Mouse (Mus musculus) neural tube, embryonic 15.5 days (tissue): ENCODE data around the gene Zan. TPM values are rescaled to one million over a fixed set of nuclear protein-coding genes. Genes with fewer than 3 reads are reported as not detected.
A peak's percentile ranks its signal among the peaks of the same experiment; 100 is the strongest.

Source experiments
- ATAC-seq: fragments of 200-750 bp; cut with Nextera tagmentation; 2 replicates; pipeline ENCODE4 v1.8.0; 2017; ENCODE audit warnings: mild to moderate bottlenecking, moderate TSS enrichment, moderate library complexity; ENCODE audit not compliant: low FRiP score
- H3K27ac ChIP-seq: fragments of 300-500 bp; sonication (generic); replicated peaks from 2 replicates; pipeline ENCODE4 v1.5.1; 2015; ENCODE audit warnings: mild to moderate bottlenecking, inconsistent platforms
- H3K27me3 ChIP-seq: fragments of 300-500 bp; sonication (generic); replicated peaks from 2 replicates; pipeline ENCODE4 v1.6.1; 2015; ENCODE audit warnings: inconsistent platforms
- H3K36me3 ChIP-seq: fragments of 300-500 bp; sonication (generic); 2 replicates; pipeline ENCODE4 v1.6.1; 2015; ENCODE audit warnings: inconsistent platforms
- H3K4me1 ChIP-seq: fragments of 300-500 bp; sonication (generic); 2 replicates; pipeline ENCODE4 v1.6.1; 2015; ENCODE audit warnings: inconsistent platforms
- H3K4me2 ChIP-seq: fragments of 300-500 bp; sonication (generic); 2 replicates; pipeline ENCODE4 v1.6.1; 2015; ENCODE audit warnings: inconsistent platforms, mild to moderate bottlenecking, moderate library complexity
- H3K4me3 ChIP-seq: fragments of 300-500 bp; sonication (generic); replicated peaks from 2 replicates; pipeline ENCODE4 v1.5.1; 2015; ENCODE audit warnings: mild to moderate bottlenecking, inconsistent platforms
- H3K9ac ChIP-seq: fragments of 300-500 bp; sonication (generic); replicated peaks from 2 replicates; pipeline ENCODE4 v1.6.1; 2015; ENCODE audit warnings: mild to moderate bottlenecking, inconsistent platforms
- H3K9me3 ChIP-seq: fragments of 300-500 bp; sonication (generic); replicated peaks from 2 replicates; pipeline ENCODE4 v1.6.1; 2016; ENCODE audit warnings: inconsistent platforms
- WGBS: fragments of 180-500 bp; shearing (Covaris S2); methylation state at CpG from one replicate; pipeline ENCODE4 v1.1.7; 2015; ENCODE audit warnings: mixed read lengths; 5-methylcytosine and 5-hydroxymethylcytosine counted together
- polyA plus RNA-seq: library from polyadenylated mRNA; unstranded; fragments of >200 nt; fragmentation: Nextera tagmentation; extraction: Ambion mirVana; gene quantifications from 2 replicates; pipeline ENCODE4 v1.2.1, GENCODE M21; 2015

Gene Zan
- polyA plus RNA-seq, 1 experiment from 2014 or later = 0.22 TPM

- no peaks in the 10 kb centered on the region for H3K36me3 ChIP-seq
- H3K27ac ChIP-seq = no peak overlapping the region
- no peak overlapping the region for H3K9ac ChIP-seq
- H3K27me3 ChIP-seq = no peaks in the 10 kb centered on the region
- no peak overlapping the region for H3K4me2 ChIP-seq
- 52% methylated on average over 4 of the region's 4 CpGs for WGBS
- peaks cover 6% of the 10 kb centered on the region for H3K4me1 ChIP-seq
- no peak overlapping the region for H3K4me3 ChIP-seq
- no peaks in the 10 kb centered on the region for H3K9me3 ChIP-seq
- no peak for ATAC-seq
These were observed 14.7 kb upstream of the Zan start for GRCm38 (mm10) chr5:137491559-137491958.

DNA sequence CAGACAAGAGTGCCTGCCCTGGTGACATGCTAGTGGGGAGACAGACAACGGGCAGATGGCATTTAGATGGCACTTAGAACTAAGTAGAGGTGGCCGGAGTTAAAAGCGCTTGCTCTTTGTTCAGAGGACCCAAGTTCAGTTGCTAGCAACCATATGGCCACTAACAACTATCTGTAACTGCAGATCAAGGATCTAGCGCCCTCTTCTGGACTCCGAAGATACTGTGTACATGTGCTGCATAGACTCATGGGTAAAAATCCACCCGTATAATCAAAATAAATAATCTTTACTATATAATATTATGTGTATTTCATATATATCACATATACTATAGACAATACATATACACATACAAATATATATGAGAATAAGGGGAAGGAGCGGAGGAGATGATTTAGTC lies 10.8 kb upstream of the Zan start:
- ATAC-seq = no peak
- H3K9ac ChIP-seq = no peak overlapping the region
- no peak overlapping the region for H3K27ac ChIP-seq
- H3K9me3 ChIP-seq = no peaks in the 10 kb centered on the region
- H3K27me3 ChIP-seq = peaks cover 19% of the 10 kb centered on the region
- H3K4me2 ChIP-seq = no peak overlapping the region
- peaks cover 17% of the 10 kb centered on the region for H3K4me1 ChIP-seq
- no peaks in the 10 kb centered on the region for H3K36me3 ChIP-seq
- H3K4me3 ChIP-seq = no peak overlapping the region
- WGBS = 89% methylated on average over 7 of the region's 7 CpGs

GRCm38 (mm10) chr5:137485851-137486155 lies 8.9 kb upstream of the Zan start:
- peaks cover 19% of the 10 kb centered on the region for H3K27me3 ChIP-seq
- H3K9ac ChIP-seq = peak overlapping the region; percentile 26; the same call in 1 of the 2 replicates
- 2% methylated on average over 17 of the region's 17 CpGs for WGBS

GRCm38 (mm10) chr5:137485071-137485850 lies 8.4 kb upstream of the Zan start:
- Histone ChIP-seq H3K4me2 (peak overlapping the region; percentile 50), H3K27ac (no peak overlapping the region), H3K9ac (peak overlapping the region; percentile 26; the same call in 1 of the 2 replicates), H3K9me3 (no peaks in the 10 kb centered on the region), H3K4me1 (peaks cover 11% of the 10 kb centered on the region), H3K27me3 (peaks cover 19% of the 10 kb centered on the region), H3K36me3 (no peaks in the 10 kb centered on the region), H3K4me3 (peak overlapping the region; percentile 21)
- 6% methylated on average over 29 of the region's 30 CpGs for WGBS
- ATAC-seq = no peak

More at GRCm38 (mm10) chr5:137485851-137486155, 8.9 kb upstream of the Zan start:
- H3K4me1 ChIP-seq = peaks cover 11% of the 10 kb centered on the region
- H3K27ac ChIP-seq = no peak overlapping the region
- H3K9me3 ChIP-seq = no peaks in the 10 kb centered on the region
- no peaks in the 10 kb centered on the region for H3K36me3 ChIP-seq
- H3K4me2 ChIP-seq = peak overlapping the region; percentile 50
- no peak for ATAC-seq
- peak overlapping the region; percentile 21 for H3K4me3 ChIP-seq

DNA sequence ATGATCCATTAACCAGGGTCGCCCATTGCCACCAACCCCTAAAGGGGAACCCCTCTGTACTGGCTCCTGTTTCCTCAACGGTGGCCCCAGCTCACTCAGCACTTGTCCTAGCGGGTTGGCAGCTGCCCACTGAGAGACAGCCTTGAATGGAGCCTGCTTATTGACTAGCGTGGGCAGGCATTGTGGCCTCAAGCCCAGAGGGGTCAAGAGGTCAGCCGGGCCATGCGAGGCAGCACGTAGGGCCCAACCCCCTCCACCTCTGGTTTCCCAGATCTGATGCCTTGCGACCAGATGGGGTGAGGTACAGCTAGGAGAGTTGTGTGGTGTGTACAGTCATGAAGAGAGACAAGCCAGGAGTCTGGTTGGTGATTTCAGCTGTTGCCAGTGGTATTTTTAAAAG lies 5.0 kb upstream of the Zan start:
- WGBS = 10% methylated on average over 8 of the region's 8 CpGs
- Histone ChIP-seq H3K4me3 (no peak overlapping the region), H3K36me3 (no peaks in the 10 kb centered on the region), H3K27ac (no peak overlapping the region), H3K4me2 (no peak overlapping the region), H3K27me3 (peaks cover 19% of the 10 kb centered on the region), H3K9me3 (no peaks in the 10 kb centered on the region), H3K9ac (no peak overlapping the region), H3K4me1 (peaks cover 11% of the 10 kb centered on the region)
- ATAC-seq = no peak

DNA sequence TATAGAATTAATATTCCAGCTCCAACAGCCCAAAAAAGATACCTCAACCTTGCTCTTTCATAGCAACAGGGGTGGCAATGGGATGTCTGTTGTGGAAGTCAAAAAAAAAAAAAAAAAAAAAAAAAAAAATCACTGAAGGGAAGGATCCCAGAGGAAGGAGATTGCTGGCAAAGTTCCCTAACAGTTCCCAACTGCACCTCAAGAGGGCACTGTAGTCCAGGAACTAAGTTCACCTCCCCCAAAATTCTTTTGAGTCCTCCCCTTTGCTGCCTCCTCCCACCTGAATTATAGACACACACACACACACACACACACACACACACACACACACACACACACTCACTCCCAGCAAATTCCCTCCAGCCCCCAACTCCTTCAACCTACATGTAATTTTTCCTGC lies 4.3 kb upstream of the Zan start:
- Histone ChIP-seq H3K27ac (no peak overlapping the region), H3K9me3 (no peaks in the 10 kb centered on the region)

DNA sequence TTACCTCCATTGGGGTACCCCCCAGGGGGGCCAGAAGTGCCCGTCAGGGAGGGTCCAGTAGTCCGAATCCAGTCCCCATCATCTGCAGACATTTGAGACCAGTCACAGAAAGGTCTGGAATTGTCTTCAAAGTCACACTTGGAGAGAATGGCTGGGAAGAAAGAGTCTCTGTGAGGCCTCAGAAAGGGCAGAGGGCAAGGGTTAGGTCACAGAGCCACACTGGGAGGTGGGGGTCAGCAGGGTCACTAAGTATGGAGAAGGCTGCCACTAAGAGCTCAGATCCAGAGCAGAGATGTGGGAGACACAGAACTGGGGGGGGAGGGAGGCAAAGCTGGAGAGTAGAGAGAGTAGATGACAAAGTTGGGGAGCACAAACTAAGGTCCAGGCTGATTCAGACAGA lies 2.5 kb downstream of the Zan start:
- Histone ChIP-seq H3K4me1 (no peaks in the 10 kb centered on the region), H3K9me3 (no peaks in the 10 kb centered on the region), H3K27ac (no peak overlapping the region), H3K36me3 (no peaks in the 10 kb centered on the region), H3K4me2 (no peak overlapping the region), H3K9ac (no peak overlapping the region), H3K4me3 (no peak overlapping the region), H3K27me3 (no peaks in the 10 kb centered on the region)
- WGBS = 20% methylated on average over 2 of the region's 2 CpGs
- ATAC-seq = no peak

More for the DNA sequence above, 4.3 kb upstream of the Zan start:
- peaks cover 19% of the 10 kb centered on the region for H3K27me3 ChIP-seq
- no peak overlapping the region for H3K4me2 ChIP-seq
- H3K4me1 ChIP-seq = peaks cover 11% of the 10 kb centered on the region
- no peak overlapping the region for H3K9ac ChIP-seq
- no peak overlapping the region for H3K4me3 ChIP-seq
- no peaks in the 10 kb centered on the region for H3K36me3 ChIP-seq
- no peak for ATAC-seq

DNA sequence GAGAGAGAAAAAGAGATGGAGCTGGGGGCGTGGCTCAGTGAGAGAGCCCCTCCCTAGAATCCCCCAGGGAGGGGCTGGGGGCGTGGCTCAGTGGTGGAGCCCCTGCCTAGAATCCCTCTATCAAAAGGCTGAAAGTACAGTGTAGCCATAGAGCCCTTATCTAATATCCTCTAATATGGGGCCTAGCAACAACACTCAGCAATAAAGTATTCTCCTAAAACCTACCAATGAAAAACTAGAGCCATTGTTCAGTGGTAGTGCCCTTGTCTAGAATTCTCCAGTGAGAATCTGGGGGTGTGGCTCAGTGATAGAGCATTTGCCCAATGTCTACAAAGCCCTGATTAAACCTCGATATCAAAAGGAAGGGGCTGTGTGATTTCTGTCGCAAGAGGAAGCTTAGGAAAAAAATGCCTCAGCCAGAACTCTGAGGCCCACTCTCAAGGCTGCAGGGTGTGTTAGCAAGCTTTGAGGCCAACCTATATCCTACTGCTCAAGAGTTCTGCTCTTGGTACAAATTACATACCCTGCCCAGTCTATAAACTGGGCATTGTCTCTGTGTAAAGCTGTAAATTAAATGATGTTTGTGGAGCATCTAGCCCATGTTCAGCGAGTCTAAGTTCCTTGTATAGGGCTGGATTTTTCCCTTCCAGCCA lies 4.5 kb downstream of the Zan start:
- 66% methylated on average over 5 of the region's 5 CpGs for WGBS
- Histone ChIP-seq H3K27me3 (no peaks in the 10 kb centered on the region), H3K9me3 (no peaks in the 10 kb centered on the region), H3K9ac (no peak overlapping the region), H3K4me3 (no peak overlapping the region), H3K27ac (no peak overlapping the region), H3K36me3 (no peaks in the 10 kb centered on the region), H3K4me1 (no peaks in the 10 kb centered on the region), H3K4me2 (no peak overlapping the region)
- ATAC-seq = no peak

DNA sequence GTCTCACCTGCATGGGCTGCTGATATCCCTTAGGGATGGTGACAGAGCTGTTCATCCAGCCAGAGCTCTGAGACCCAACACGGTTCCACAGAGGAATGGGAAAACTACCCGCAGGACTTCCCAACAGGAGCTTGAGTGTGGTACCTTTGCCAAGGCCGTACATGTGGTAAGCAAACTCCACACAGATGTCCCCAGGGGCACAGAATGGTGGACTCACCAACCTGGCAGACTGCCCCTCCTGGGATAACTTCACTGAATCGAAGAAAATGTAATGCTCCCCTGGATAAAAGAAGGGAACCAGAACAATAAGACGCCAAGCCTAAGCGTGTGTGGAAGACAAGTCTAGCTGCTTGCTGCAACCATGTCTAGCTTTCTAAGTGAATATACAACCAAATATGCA lies 9.9 kb downstream of the Zan start:
- no peak overlapping the region for H3K27ac ChIP-seq
- H3K9me3 ChIP-seq = no peaks in the 10 kb centered on the region
- H3K4me3 ChIP-seq = no peak overlapping the region
- 93% methylated on average over 6 of the region's 6 CpGs for WGBS
- no peak overlapping the region for H3K4me2 ChIP-seq
- H3K27me3 ChIP-seq = no peaks in the 10 kb centered on the region
- H3K9ac ChIP-seq = no peak overlapping the region
- ATAC-seq = no peak
- H3K4me1 ChIP-seq = no peaks in the 10 kb centered on the region
- no peaks in the 10 kb centered on the region for H3K36me3 ChIP-seq

DNA sequence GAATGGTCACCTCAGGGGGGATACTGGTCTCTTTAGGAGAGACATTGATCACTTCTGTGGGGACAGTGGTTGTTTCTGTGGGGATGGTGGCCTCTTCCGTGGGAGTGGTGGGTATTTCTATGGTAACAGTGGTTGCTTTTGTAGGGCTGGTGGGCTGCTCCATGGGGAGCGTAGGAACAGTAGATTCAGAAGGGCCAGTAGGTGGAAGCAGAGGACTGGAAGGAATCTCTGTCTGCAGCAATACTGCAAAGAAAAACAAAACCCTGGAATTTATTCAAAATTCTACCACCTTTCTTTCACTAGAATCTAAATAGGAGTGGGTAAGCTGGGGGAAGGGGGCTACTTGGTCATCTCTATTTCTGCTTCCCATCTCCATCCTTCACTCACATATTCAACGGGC lies 11.8 kb downstream of the Zan start:
- ATAC-seq = no peak
- Histone ChIP-seq H3K27me3 (no peaks in the 10 kb centered on the region), H3K4me2 (no peak overlapping the region), H3K9ac (no peak overlapping the region), H3K36me3 (no peaks in the 10 kb centered on the region), H3K9me3 (no peaks in the 10 kb centered on the region), H3K27ac (no peak overlapping the region), H3K4me3 (no peak overlapping the region), H3K4me1 (no peaks in the 10 kb centered on the region)
- WGBS = 60% methylated on average over 3 of the region's 3 CpGs

- Histone ChIP-seq H3K9me3 (no peaks in the 10 kb centered on the region), H3K4me2 (no peak overlapping the region), H3K36me3 (no peaks in the 10 kb centered on the region), H3K4me1 (no peaks in the 10 kb centered on the region), H3K27ac (no peak overlapping the region), H3K27me3 (no peaks in the 10 kb centered on the region), H3K4me3 (no peak overlapping the region), H3K9ac (no peak overlapping the region)
- ATAC-seq = no peak
- 50% methylated on average over 7 of the region's 7 CpGs for WGBS
These were observed 20.8 kb downstream of the Zan start for GRCm38 (mm10) chr5:137455866-137456591.

DNA sequence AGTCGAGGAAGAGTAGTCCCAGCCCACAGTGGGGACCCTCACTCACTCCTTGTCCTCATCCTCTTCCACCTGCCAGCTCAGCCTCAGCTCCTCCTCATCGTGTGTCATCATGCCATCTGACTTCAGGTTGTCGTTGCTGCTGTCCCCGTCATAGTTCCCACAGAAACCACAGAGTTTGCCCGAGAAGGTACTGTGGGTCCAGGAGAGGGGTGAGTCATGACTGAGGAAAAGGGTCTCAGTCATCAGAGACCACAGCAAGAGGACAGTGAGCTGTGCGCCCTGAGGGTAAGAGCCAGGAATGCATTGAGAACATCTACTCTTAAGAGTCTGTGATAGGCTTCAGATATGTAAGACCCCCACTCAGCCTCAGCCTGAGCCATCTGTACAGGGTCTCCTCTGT lies 21.7 kb downstream of the Zan start:
- Histone ChIP-seq H3K9me3 (no peaks in the 10 kb centered on the region), H3K4me1 (no peaks in the 10 kb centered on the region), H3K4me2 (no peak overlapping the region), H3K9ac (no peak overlapping the region), H3K36me3 (no peaks in the 10 kb centered on the region), H3K27me3 (no peaks in the 10 kb centered on the region), H3K27ac (no peak overlapping the region), H3K4me3 (no peak overlapping the region)
- no peak for ATAC-seq
- WGBS = 80% methylated on average over 6 of the region's 6 CpGs
